Mouse (Mus musculus) megakaryocyte, embryonic 14.5 days (primary cell): ENCODE results near the gene Mgat2.

ENCODE experiments used
- FLI1 ChIP-seq: IDR thresholded peaks from 2 replicates; pipeline ENCODE4 v1.6.1; 2012; ENCODE audit warnings: low read length, inconsistent platforms, mixed read lengths
- GATA1 ChIP-seq: IDR thresholded peaks from 3 replicates; pipeline ENCODE4 v1.6.1; 2012; ENCODE audit warnings: mixed read lengths, low read length, inconsistent platforms, borderline replicate concordance

DNA sequence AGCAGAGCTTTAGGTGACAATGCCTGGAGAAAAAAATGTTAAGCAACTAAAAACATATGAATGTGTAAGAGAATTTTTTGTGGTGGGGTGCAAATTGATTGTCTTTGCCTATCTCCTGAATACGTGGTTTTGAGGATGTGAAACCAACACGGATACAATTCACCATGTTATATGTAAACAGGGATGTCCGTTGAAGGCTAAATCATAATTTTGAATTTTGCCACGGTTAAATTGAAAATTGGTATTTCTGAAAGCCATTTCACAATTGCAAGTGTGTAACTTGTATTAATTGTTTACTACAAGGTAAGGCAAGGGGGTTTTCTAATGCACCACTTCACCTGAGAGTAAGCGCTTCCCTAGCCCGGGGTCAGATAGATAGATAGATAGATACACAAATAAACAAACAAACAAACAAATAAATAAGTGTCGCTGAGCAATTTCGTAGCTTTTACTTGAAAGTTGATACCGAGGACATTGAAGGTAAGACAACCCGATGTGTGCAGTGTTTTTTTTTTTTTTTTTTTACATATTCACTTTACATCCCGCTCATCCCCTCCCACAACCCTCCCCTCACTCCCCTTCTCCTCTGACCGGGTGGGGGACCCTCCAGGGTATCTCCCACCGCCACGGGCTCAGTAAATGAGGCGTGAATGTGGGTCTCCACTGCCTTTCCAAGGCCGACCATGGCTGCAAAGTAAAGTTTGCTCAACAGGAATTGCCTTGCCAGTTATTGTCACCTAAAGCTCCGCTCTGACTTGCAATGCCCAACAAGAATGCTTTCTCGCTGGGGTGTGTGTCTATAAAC lies 16.1 kb upstream of the Mgat2 start:
- TF ChIP-seq GATA1: no peak
- no peak for TF ChIP-seq FLI1
